Mouse (Mus musculus) bone marrow, adult 2 months (tissue): Measurements from ENCODE around the gene 4930442H23Rik.

Experiments used
- CTCF ChIP-seq: fragments of 200-500 bp; IDR thresholded peaks from 2 replicates; pipeline ENCODE4 v1.5.1; 2011; ENCODE audit warnings: low read length, control low read depth; ENCODE audit not compliant: control insufficient read depth, insufficient read depth
- POLR2A ChIP-seq: fragments of 200-500 bp; IDR thresholded peaks from 2 replicates; pipeline ENCODE4 v1.6.1; 2011; ENCODE audit warnings: low read depth, mild to moderate bottlenecking, control low read depth, low read length, borderline replicate concordance; ENCODE audit not compliant: control insufficient read depth

DNA sequence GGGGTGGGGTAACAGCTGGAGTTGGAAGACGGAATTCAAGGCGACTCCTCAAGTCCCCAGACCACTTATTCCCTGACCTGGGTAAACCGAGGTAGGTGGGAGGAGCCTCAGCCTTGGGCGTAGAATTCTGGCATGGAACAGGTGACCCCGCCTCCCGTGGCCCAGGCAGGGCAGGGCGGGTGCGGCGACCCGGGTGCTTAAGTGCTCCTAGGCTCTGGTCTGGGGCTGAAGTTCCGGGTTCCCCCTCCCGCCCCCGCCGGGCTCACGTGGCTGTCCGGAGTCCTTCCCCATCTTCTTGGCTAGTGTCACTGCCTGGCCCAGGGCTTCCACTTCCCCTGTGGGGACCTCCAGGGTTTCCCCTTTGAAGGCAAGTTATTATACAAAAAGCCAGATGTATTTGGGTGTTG, 49.5 kb downstream of the 4930442H23Rik start:
- no peak for TF ChIP-seq CTCF
- TF ChIP-seq POLR2A, result peak; percentile 72; the same call in 1 of the 2 replicates
